Mouse (Mus musculus): ENCODE data around the gene Col25a1.

GRCm38 (mm10) chr3:130579501-130579900 lies 448.2 kb downstream of the Col25a1 start:
- TF ChIP-seq POLR2A (IDR thresholded peaks at IDR 0.05; ENCODE audit: extremely low read depth, insufficient read depth, low read length): no peak
- TF ChIP-seq CTCF (IDR thresholded peaks at IDR 0.05; ENCODE audit: extremely low read depth, insufficient read depth, low read length): no peak
